In the genomic region with DNA sequence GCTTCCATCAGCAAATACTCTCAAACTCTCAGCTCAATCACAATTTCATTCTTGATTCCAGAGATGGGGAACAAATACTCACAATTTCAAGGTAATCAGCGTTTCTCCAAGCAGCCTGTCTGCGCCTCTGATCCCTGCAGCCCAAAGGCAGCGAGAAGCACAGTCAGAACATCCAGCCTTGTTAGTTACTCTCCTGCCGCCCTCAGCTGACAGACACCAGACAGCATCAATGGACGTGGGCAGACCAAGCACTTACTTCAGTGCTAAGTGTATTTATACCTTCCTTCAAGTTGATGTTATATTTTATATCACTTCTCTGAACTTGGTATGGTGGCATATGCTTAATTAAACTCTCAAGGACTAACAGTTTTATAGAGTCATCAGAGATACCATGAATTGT, we compare ENCODE assay signal across 22 mouse cellular contexts. TPM values are rescaled to one million over a fixed set of nuclear protein-coding genes. Genes with fewer than 3 reads are reported as not detected.
DNase-seq lines count a peak whose midpoint lies in the region; ATAC-seq lines count a peak whose summit lies in the region.
"Had no signal": no experiment of that assay in that cellular context is flagged by ENCODE, and none has a peak within 500 bp of the region (broad histone marks: within the 10 kb centered on the region; RNA-seq: fewer than 3 reads in every experiment).

No protein-coding gene starts in this region.

- peaks cover 4% of the 10 kb centered on the region for H3K4me1 ChIP-seq in heart, embryonic 12.5 days (replicated peaks)
- H3K4me1 ChIP-seq in kidney, embryonic 15.5 days: peaks cover 4% of the 10 kb centered on the region; the same call in 1 of the 2 replicates
- no peaks in the 10 kb centered on the region for H3K4me1 ChIP-seq in kidney, embryonic 14.5 days (ENCODE audit: control insufficient read depth, insufficient read depth, low read length)

- no peak overlapping the region for H3K9ac ChIP-seq in heart, embryonic 12.5 days
- no peak overlapping the region for H3K9ac ChIP-seq in kidney, embryonic 15.5 days
- no peak overlapping the region for H3K9ac ChIP-seq in kidney, embryonic 14.5 days (ENCODE audit: low read depth, low read length)
- H3K9ac ChIP-seq: neural tube, embryonic 13.5 days had no signal

- no peak for DNase-seq in heart, postnatal 25 days (ENCODE audit: low spot score)
- DNase-seq in right cerebral cortex, postnatal 14 days: peak; percentile 9
- DNase-seq in right cerebral cortex, postnatal 10 days (ENCODE audit: low spot score in 2 of 2): no peak
- no peak for DNase-seq in layer of hippocampus, adult 9-11 months
- DNase-seq: adrenal gland, adult 2 months; gastrocnemius, postnatal 25 days; kidney, adult 8-10 months; liver had no signal

- ATAC-seq in heart, embryonic 12.5 days (ENCODE audit: insufficient number of reproducible peaks, low FRiP score): no peak
- ATAC-seq in kidney, embryonic 15.5 days (replicated peaks; ENCODE audit: low FRiP score): no peak
- ATAC-seq in kidney, embryonic 14.5 days (ENCODE audit: low FRiP score, low TSS enrichment): no peak
- ATAC-seq: inflammation-experienced regulatory T-cells, adult 6 months; lung, postnatal 0 days had no signal

- no peaks in the 10 kb centered on the region for H3K27me3 ChIP-seq in heart, embryonic 12.5 days (replicated peaks)
- no peaks in the 10 kb centered on the region for H3K27me3 ChIP-seq in kidney, embryonic 15.5 days
- no peaks in the 10 kb centered on the region for H3K27me3 ChIP-seq in kidney, embryonic 14.5 days (ENCODE audit: control insufficient read depth, insufficient read depth, low read length)
- H3K27me3 ChIP-seq: neural tube, embryonic 13.5 days had no signal

- intact Hi-C loops in heart, postnatal 25 days (cut with DNase I): no loop called here

- 55% methylated on average over 5 of the region's 5 CpGs for WGBS in heart, embryonic 12.5 days
- WGBS in kidney, embryonic 15.5 days: 81% methylated on average over 5 of the region's 5 CpGs
- WGBS in kidney, embryonic 14.5 days: 87% methylated on average over 5 of the region's 5 CpGs

- H3K4me2 ChIP-seq in heart, embryonic 12.5 days: no peak overlapping the region
- H3K4me2 ChIP-seq in kidney, embryonic 15.5 days: no peak overlapping the region
- H3K4me2 ChIP-seq in kidney, embryonic 14.5 days (replicated peaks; ENCODE audit: low read depth, low read length): no peak overlapping the region
- H3K4me2 ChIP-seq: midbrain, embryonic 11.5 days had no signal

- peak overlapping the region; percentile 41; the same call in 1 of the 2 replicates for H3K27ac ChIP-seq in heart, embryonic 12.5 days (ENCODE audit: poor library complexity, severe bottlenecking)
- H3K27ac ChIP-seq in kidney, embryonic 15.5 days: 0 out of 2 replicates have a peak overlapping the region, but pooled peaks have one; percentile 13
- no peak overlapping the region for H3K27ac ChIP-seq in kidney, embryonic 14.5 days (ENCODE audit: low read depth, low read length)
- H3K27ac ChIP-seq: neural tube, embryonic 13.5 days; stomach, postnatal 0 days had no signal

- H3K9me3 ChIP-seq in heart, embryonic 12.5 days (replicated peaks): no peaks in the 10 kb centered on the region
- no peaks in the 10 kb centered on the region for H3K9me3 ChIP-seq in kidney, embryonic 15.5 days (replicated peaks)
- H3K9me3 ChIP-seq in kidney, embryonic 14.5 days (ENCODE audit: control insufficient read depth, low read length): no peaks in the 10 kb centered on the region
- H3K9me3 ChIP-seq: neural tube, embryonic 13.5 days had no signal

- no peak overlapping the region for H3K4me3 ChIP-seq in heart, embryonic 12.5 days
- no peak overlapping the region for H3K4me3 ChIP-seq in kidney, embryonic 15.5 days (replicated peaks)
- no peak overlapping the region for H3K4me3 ChIP-seq in kidney, embryonic 14.5 days (ENCODE audit: low read length)
- H3K4me3 ChIP-seq: erythroblast, embryonic 14.5 days; neural tube, embryonic 13.5 days had no signal

- peaks cover 31% of the 10 kb centered on the region for H3K36me3 ChIP-seq in heart, embryonic 12.5 days
- peaks cover 29% of the 10 kb centered on the region for H3K36me3 ChIP-seq in kidney, embryonic 15.5 days
- peaks cover 18% of the 10 kb centered on the region for H3K36me3 ChIP-seq in kidney, embryonic 14.5 days (ENCODE audit: control insufficient read depth, insufficient read depth, low read length)

RNA-seq across cellular contexts. Expression of a gene that starts 3.8 kb away (rescaled TPM):
- 18.4 and 19.3 TPM in 2 replicates for polyA plus RNA-seq in heart, embryonic 12.5 days (2016; fragmentation: Nextera tagmentation; extraction: Ambion mirVana)
- total RNA-seq in heart, postnatal 25 days (2021): 10 to 100 TPM; 18.9 to 23.9 TPM
- polyA plus RNA-seq in kidney, embryonic 15.5 days (2015; fragmentation: Nextera tagmentation; extraction: Ambion mirVana): 31.4 and 32.5 TPM in 2 replicates
- polyA plus RNA-seq in kidney, embryonic 14.5 days (2014; fragmentation: Nextera tagmentation; extraction: Ambion mirVana): 15.2 and 32.7 TPM in 2 replicates
- polyA plus RNA-seq: erythroblast, embryonic 14.5 days had no signal

RNA-seq across cellular contexts. Expression of a gene that starts 32.0 kb away (rescaled TPM):
- not detected in 2 replicates for polyA plus RNA-seq in heart, embryonic 12.5 days (2016; fragmentation: Nextera tagmentation; extraction: Ambion mirVana)
- total RNA-seq in heart, postnatal 25 days (2021): not detected
- not detected in 2 replicates for polyA plus RNA-seq in kidney, embryonic 15.5 days (2015; fragmentation: Nextera tagmentation; extraction: Ambion mirVana)
- polyA plus RNA-seq in kidney, embryonic 14.5 days (2014; fragmentation: Nextera tagmentation; extraction: Ambion mirVana): not detected in 2 replicates
- total RNA-seq: adrenal gland, adult 2 months; gastrocnemius, postnatal 25 days; hematopoietic stem cell, adult 5-6 weeks; layer of hippocampus, postnatal 10 days had no signal
- polyA plus RNA-seq: adrenal gland, adult 2 months; embryonic facial prominence, embryonic 11.5 days; erythroblast, embryonic 14.5 days; inflammation-experienced regulatory T-cells, adult 6 months; liver, embryonic 16.5 days; lung, postnatal 0 days; midbrain, embryonic 11.5 days; neural tube, embryonic 13.5 days; stomach, postnatal 0 days; thymus, postnatal 0 days had no signal

RNA-seq across cellular contexts. Expression of a gene that starts 48.3 kb away (rescaled TPM):
- polyA plus RNA-seq in heart, embryonic 12.5 days (2016; fragmentation: Nextera tagmentation; extraction: Ambion mirVana): 23.4 and 24.0 TPM in 2 replicates
- total RNA-seq in heart, postnatal 25 days (2021): 10 to 100 TPM in 1 of 2 experiments, 1 to 10 TPM in 1; 9.4 to 10.5 TPM
- 31.5 and 33.2 TPM in 2 replicates for polyA plus RNA-seq in kidney, embryonic 15.5 days (2015; fragmentation: Nextera tagmentation; extraction: Ambion mirVana)
- polyA plus RNA-seq in kidney, embryonic 14.5 days (2014; fragmentation: Nextera tagmentation; extraction: Ambion mirVana): 35.5 and 39.7 TPM in 2 replicates
